Comparison of ENCODE assay signal across 8 mouse cellular contexts in genomic region chr13:93879426-93879825, GRCm38 (mm10).
"Had no signal": no experiment of that assay in that cellular context is flagged by ENCODE, and none has a peak within 500 bp of the region (broad histone marks: within the 10 kb centered on the region; RNA-seq: fewer than 3 reads in every experiment).

No protein-coding gene starts in this region.

- H3K36me3 ChIP-seq: kidney, embryonic 15.5 days; limb, embryonic 12.5 days; midbrain, embryonic 15.5 days; neural tube, embryonic 12.5 days had no signal

- H3K4me1 ChIP-seq: kidney, embryonic 15.5 days; midbrain, embryonic 15.5 days; neural tube, embryonic 12.5 days had no signal

- DNase-seq: kidney, postnatal 14 days; lung, adult 18-20 months had no signal

- H3K4me3 ChIP-seq: kidney, embryonic 15.5 days; limb, embryonic 12.5 days; midbrain, embryonic 15.5 days; neural tube, embryonic 12.5 days had no signal

- H3K27me3 ChIP-seq: kidney, embryonic 15.5 days; limb, embryonic 12.5 days; midbrain, embryonic 15.5 days; neural tube, embryonic 12.5 days had no signal

- H3K27ac ChIP-seq: kidney, embryonic 15.5 days; limb, embryonic 12.5 days; liver, embryonic 14.5 days; midbrain, embryonic 15.5 days; neural tube, embryonic 12.5 days; stomach, postnatal 0 days had no signal

- H3K9me3 ChIP-seq: kidney, embryonic 15.5 days; limb, embryonic 12.5 days; midbrain, embryonic 15.5 days; neural tube, embryonic 12.5 days had no signal
